Mouse (Mus musculus) C2C12 (cell line): Measurements from ENCODE around the gene Vars. TPM values are rescaled to one million over a fixed set of nuclear protein-coding genes. Genes with fewer than 3 reads are reported as not detected.
A peak's percentile ranks its signal among the peaks of the same experiment; 100 is the strongest.

ENCODE experiments used
- H3K27me3 ChIP-seq: one replicate; pipeline ENCODE4 v1.6.1; 2011; ENCODE audit not compliant: control insufficient read depth, insufficient read depth, insufficient read length
- H3K36me3 ChIP-seq: one replicate; pipeline ENCODE4 v1.6.1; 2011; ENCODE audit not compliant: control insufficient read depth, insufficient read depth
- H3K4me3 ChIP-seq: one replicate; pipeline ENCODE4 v1.5.1; 2011; ENCODE audit warnings: mild to moderate bottlenecking, control low read depth; ENCODE audit not compliant: poor library complexity, insufficient read depth, severe bottlenecking
- H3K79me2 ChIP-seq: one replicate; pipeline ENCODE4 v1.6.1; 2011; ENCODE audit not compliant: control insufficient read depth, insufficient read depth
- H3K79me3 ChIP-seq: one replicate; pipeline ENCODE4 v1.6.1; 2011; ENCODE audit warnings: low read depth, control low read depth
- H3ac ChIP-seq: one replicate; pipeline ENCODE3; 2011; ENCODE audit warnings: low read depth; ENCODE audit not compliant: control insufficient read depth, insufficient read length
- CEBPB ChIP-seq: IDR thresholded peaks from one replicate; pipeline ENCODE4 v1.6.1; 2011; ENCODE audit warnings: low read depth, mild to moderate bottlenecking, control low read depth, moderate library complexity
- CTCF ChIP-seq: IDR thresholded peaks from one replicate; pipeline ENCODE4 v1.5.1; 2011; ENCODE audit not compliant: control insufficient read depth, insufficient read depth, insufficient read length
- FOSL1 ChIP-seq: IDR thresholded peaks from one replicate; pipeline ENCODE4 v1.8.0; 2011; ENCODE audit warnings: mild to moderate bottlenecking, low read length; ENCODE audit not compliant: poor library complexity, insufficient read depth, severe bottlenecking
- MAX ChIP-seq: IDR thresholded peaks from one replicate; pipeline ENCODE4 v1.6.1; 2011; ENCODE audit warnings: mild to moderate bottlenecking, control low read depth
- MYOD1 ChIP-seq: IDR thresholded peaks from one replicate; pipeline ENCODE4 v1.6.1; 2011; ENCODE audit warnings: low read depth; ENCODE audit not compliant: control insufficient read depth, insufficient read length
- MYOG ChIP-seq: IDR thresholded peaks from one replicate; pipeline ENCODE4 v1.6.1; 2011; ENCODE audit not compliant: control insufficient read depth, insufficient read length; ENCODE audit errors: extremely low read depth
- USF1 ChIP-seq: IDR thresholded peaks from one replicate; pipeline ENCODE4 v1.6.1; 2011; ENCODE audit warnings: low read depth, mild to moderate bottlenecking, control low read depth, moderate library complexity
- polyA plus RNA-seq: library from polyadenylated mRNA; unstranded; fragments of >200 nt; fragmentation: generic; extraction: Trizol; gene quantifications from one replicate; pipeline ENCODE4 v1.2.1, GENCODE M21; 2012; ENCODE audit warnings: missing spikeins

Vars gene
- polyA plus RNA-seq, 1 experiment, result 214 TPM

DNA sequence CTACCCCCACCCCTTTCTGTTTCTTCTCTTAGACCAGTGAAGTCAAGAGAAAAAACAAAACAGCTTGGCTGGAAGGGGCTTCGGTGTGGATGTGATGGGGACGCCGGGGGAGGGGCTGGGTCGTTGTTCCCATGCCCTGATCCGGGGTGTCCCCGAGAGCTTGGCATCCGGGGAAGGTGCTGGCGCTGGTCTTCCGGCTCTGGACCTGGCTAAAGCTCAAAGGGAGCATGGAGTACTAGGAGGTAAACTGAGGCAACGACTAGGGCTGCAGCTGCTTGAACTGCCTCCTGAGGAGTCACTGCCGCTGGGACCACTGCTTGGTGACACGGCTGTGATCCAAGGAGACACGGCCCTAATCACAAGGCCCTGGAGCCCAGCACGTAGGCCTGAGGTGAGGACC is 59.3 kb downstream of the Vars start:
- peaks cover 13% of the 10 kb centered on the region for H3K79me2 ChIP-seq
- peaks cover 3% of the 10 kb centered on the region for H3K79me3 ChIP-seq
- H3K27me3 ChIP-seq, result no peaks in the 10 kb centered on the region
- no peak for TF ChIP-seq USF1
- no peak for TF ChIP-seq FOSL1
- no peak for TF ChIP-seq CTCF
- TF ChIP-seq MYOG, result no peak
- no peak for TF ChIP-seq MYOD1
- TF ChIP-seq CEBPB, result no peak
- peak overlapping the region; percentile 7 for H3ac ChIP-seq
- peak overlapping the region; percentile 37 for H3K4me3 ChIP-seq
- H3K36me3 ChIP-seq, result peaks cover 53% of the 10 kb centered on the region

- H3K36me3 ChIP-seq, result peaks cover 45% of the 10 kb centered on the region
- H3K27me3 ChIP-seq, result no peaks in the 10 kb centered on the region
- no peak overlapping the region for H3K4me3 ChIP-seq
- peaks cover 5% of the 10 kb centered on the region for H3K79me2 ChIP-seq
- TF ChIP-seq MYOG (no peak), MAX (no peak), CTCF (no peak), FOSL1 (no peak), USF1 (no peak), MYOD1 (no peak), CEBPB (no peak)
- H3K79me3 ChIP-seq, result no peaks in the 10 kb centered on the region
- no peak overlapping the region for H3ac ChIP-seq
Measured at GRCm38 (mm10) chr17:35060737-35061297, 60.0 kb downstream of the Vars start.

DNA sequence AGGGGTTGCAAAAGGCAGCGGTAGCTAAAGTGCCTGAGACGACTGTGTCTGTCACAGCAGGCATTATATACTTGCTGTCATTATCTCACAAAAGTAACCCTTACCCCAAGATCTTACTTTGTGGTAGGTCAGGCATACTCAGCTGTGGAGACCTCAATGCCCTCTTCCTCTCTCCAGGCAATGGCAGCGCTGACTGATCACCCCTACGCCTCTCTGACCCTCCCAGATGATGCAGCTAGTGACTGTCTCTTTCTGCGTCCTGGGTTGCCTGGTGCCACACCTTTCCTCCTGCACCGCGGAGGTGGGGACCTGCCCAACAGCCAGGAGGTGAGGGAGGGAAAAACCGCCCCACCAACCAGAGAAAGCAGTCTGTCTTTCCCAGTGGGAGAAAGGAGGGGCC is 60.5 kb downstream of the Vars start:
- Histone ChIP-seq H3K79me3 (no peaks in the 10 kb centered on the region), H3K36me3 (peaks cover 40% of the 10 kb centered on the region), H3K4me3 (no peak overlapping the region), H3K27me3 (no peaks in the 10 kb centered on the region), H3ac (no peak overlapping the region), H3K79me2 (peaks cover under 1% of the 10 kb centered on the region)
- TF ChIP-seq CTCF (no peak), MYOD1 (no peak), FOSL1 (no peak), MYOG (no peak), MAX (no peak)

GRCm38 (mm10) chr17:35063466-35063865 is 62.7 kb downstream of the Vars start:
- Histone ChIP-seq H3ac (no peak overlapping the region), H3K79me2 (no peaks in the 10 kb centered on the region), H3K36me3 (peaks cover 20% of the 10 kb centered on the region), H3K27me3 (no peaks in the 10 kb centered on the region), H3K79me3 (no peaks in the 10 kb centered on the region), H3K4me3 (no peak overlapping the region)
- TF ChIP-seq CTCF (no peak), MYOG (no peak), CEBPB (no peak), MYOD1 (no peak), USF1 (no peak), MAX (no peak)

GRCm38 (mm10) chr17:35064378-35064877 is 63.6 kb downstream of the Vars start:
- Histone ChIP-seq H3K36me3 (peaks cover 17% of the 10 kb centered on the region), H3K4me3 (no peak overlapping the region), H3ac (no peak overlapping the region), H3K27me3 (no peaks in the 10 kb centered on the region), H3K79me2 (no peaks in the 10 kb centered on the region), H3K79me3 (no peaks in the 10 kb centered on the region)
- TF ChIP-seq USF1 (no peak), MYOD1 (no peak), FOSL1 (no peak), CTCF (no peak), CEBPB (no peak), MYOG (no peak), MAX (no peak)
